In genomic region chr11:55386424-55387063, GRCm38 (mm10) we compare ENCODE assay signal across 8 mouse cellular contexts. TPM values are rescaled to one million over a fixed set of nuclear protein-coding genes. Genes with fewer than 3 reads are reported as not detected.
DNase-seq lines count a peak whose midpoint lies in the region; ATAC-seq and TF ChIP-seq lines count a peak whose summit lies in the region.

No protein-coding gene starts in this region.

- H3K9ac ChIP-seq in heart, embryonic 14.5 days (ENCODE audit: low read length): no peak overlapping the region
- no peak overlapping the region for H3K9ac ChIP-seq in liver, embryonic 12.5 days
- no peak overlapping the region for H3K9ac ChIP-seq in neural tube, embryonic 12.5 days
- H3K9ac ChIP-seq in stomach, postnatal 0 days (ENCODE audit: low read length): no peak overlapping the region

- TF ChIP-seq EP300 in stomach, postnatal 0 days (optimal IDR thresholded peaks at IDR 0.05): no peak

- peak; percentile 35; the same call in 1 of the 2 replicates for ATAC-seq in heart, embryonic 14.5 days (ENCODE audit: insufficient number of reproducible peaks, insufficient read depth, low FRiP score, low read depth)
- 0 out of 2 replicates have a peak, but pooled peaks have one; percentile 42 for ATAC-seq in liver, embryonic 12.5 days
- peak; percentile 65 for ATAC-seq in neural tube, embryonic 12.5 days (ENCODE audit: low FRiP score, low read depth)
- peak; percentile 75 for ATAC-seq in stomach, postnatal 0 days (ENCODE audit: low FRiP score, low TSS enrichment)

- no peaks in the 10 kb centered on the region for H3K4me1 ChIP-seq in bone marrow macrophage, adult 2 months (ENCODE audit: control insufficient read depth, insufficient read depth, low read length)
- H3K4me1 ChIP-seq in embryonic fibroblast, embryonic 13.5 days (ENCODE audit: control insufficient read depth, insufficient read depth, low read length): no peaks in the 10 kb centered on the region
- H3K4me1 ChIP-seq in heart, embryonic 14.5 days (ENCODE audit: control insufficient read depth in 2 of 2, insufficient read depth in 2 of 2, low read length in 2 of 2): peaks cover 1 to 4% of the 10 kb centered on the region in 2 experiments; a peak in 2 of 4 replicates
- peaks cover 3% of the 10 kb centered on the region; the same call in 1 of the 2 replicates for H3K4me1 ChIP-seq in liver, embryonic 12.5 days
- no peaks in the 10 kb centered on the region for H3K4me1 ChIP-seq in neural tube, embryonic 12.5 days
- H3K4me1 ChIP-seq in stomach, postnatal 0 days (replicated peaks; ENCODE audit: control insufficient read depth, insufficient read depth): no peaks in the 10 kb centered on the region

- H3K36me3 ChIP-seq in heart, embryonic 14.5 days (ENCODE audit: control insufficient read depth, insufficient read depth, low read length): no peaks in the 10 kb centered on the region
- H3K36me3 ChIP-seq in liver, embryonic 12.5 days: no peaks in the 10 kb centered on the region
- no peaks in the 10 kb centered on the region for H3K36me3 ChIP-seq in neural tube, embryonic 12.5 days
- no peaks in the 10 kb centered on the region for H3K36me3 ChIP-seq in stomach, postnatal 0 days (ENCODE audit: control insufficient read depth, insufficient read depth, low read length)

- no peak overlapping the region for H3K4me2 ChIP-seq in heart, embryonic 14.5 days (ENCODE audit: low read length)
- H3K4me2 ChIP-seq in liver, embryonic 12.5 days: no peak overlapping the region
- peak overlapping the region; percentile 40 for H3K4me2 ChIP-seq in neural tube, embryonic 12.5 days (replicated peaks)
- H3K4me2 ChIP-seq in stomach, postnatal 0 days (replicated peaks; ENCODE audit: low read depth): no peak overlapping the region

- H3K9me3 ChIP-seq in heart, embryonic 14.5 days (ENCODE audit: control insufficient read depth, low read length): no peaks in the 10 kb centered on the region
- no peaks in the 10 kb centered on the region for H3K9me3 ChIP-seq in liver, embryonic 12.5 days (replicated peaks)
- no peaks in the 10 kb centered on the region for H3K9me3 ChIP-seq in neural tube, embryonic 12.5 days
- H3K9me3 ChIP-seq in stomach, postnatal 0 days (ENCODE audit: control insufficient read depth, low read length): no peaks in the 10 kb centered on the region

- peak; percentile 84 for DNase-seq in A20 (ENCODE audit: low read depth, low spot score)
- DNase-seq in kidney, postnatal 14 days: peak; percentile 89
- DNase-seq in stomach, postnatal 0 days (ENCODE audit: low spot score): peak; percentile 89

- no peak overlapping the region for H3K27ac ChIP-seq in bone marrow macrophage, adult 2 months (ENCODE audit: insufficient read depth, low read depth, low read length)
- no peak overlapping the region for H3K27ac ChIP-seq in embryonic fibroblast, embryonic 13.5 days (ENCODE audit: insufficient read depth, low read length)
- no peak overlapping the region for H3K27ac ChIP-seq in heart, embryonic 14.5 days (replicated peaks in 1 of 2; ENCODE audit: control insufficient read depth in 1 of 2, insufficient read depth in 1 of 2, low read depth in 2 of 2, low read length in 2 of 2)
- H3K27ac ChIP-seq in liver, embryonic 12.5 days: no peak overlapping the region
- H3K27ac ChIP-seq in neural tube, embryonic 12.5 days: no peak overlapping the region
- no peak overlapping the region for H3K27ac ChIP-seq in stomach, postnatal 0 days (replicated peaks)

- TF ChIP-seq POLR2A in bone marrow macrophage, adult 2 months (IDR thresholded peaks at IDR 0.05; ENCODE audit: borderline replicate concordance, low read depth, low read length): no peak
- no peak for TF ChIP-seq POLR2A in embryonic fibroblast, embryonic 13.5 days (IDR thresholded peaks at IDR 0.05; ENCODE audit: low read depth, low read length)

- no peaks in the 10 kb centered on the region for H3K27me3 ChIP-seq in heart, embryonic 14.5 days (ENCODE audit: control insufficient read depth, insufficient read depth, low read length)
- H3K27me3 ChIP-seq in liver, embryonic 12.5 days (replicated peaks): peaks cover 28% of the 10 kb centered on the region
- H3K27me3 ChIP-seq in neural tube, embryonic 12.5 days (replicated peaks): no peaks in the 10 kb centered on the region
- H3K27me3 ChIP-seq in stomach, postnatal 0 days (ENCODE audit: control insufficient read depth, insufficient read depth, low read length): no peaks in the 10 kb centered on the region

- peak; percentile 64 for TF ChIP-seq CTCF in bone marrow macrophage, adult 2 months (IDR thresholded peaks at IDR 0.05; ENCODE audit: low read depth, low read length)
- peak; percentile 96 for TF ChIP-seq CTCF in embryonic fibroblast, embryonic 13.5 days (IDR thresholded peaks at IDR 0.05; ENCODE audit: borderline replicate concordance, insufficient read depth, low read length)
- TF ChIP-seq CTCF in stomach, postnatal 0 days (IDR thresholded peaks at IDR 0.05; ENCODE audit: low read depth): peak; percentile 97

- no peak overlapping the region for H3K4me3 ChIP-seq in bone marrow macrophage, adult 2 months (ENCODE audit: insufficient read depth, low read length)
- no peak overlapping the region for H3K4me3 ChIP-seq in embryonic fibroblast, embryonic 13.5 days (ENCODE audit: insufficient read depth, low read length)
- no peak overlapping the region for H3K4me3 ChIP-seq in heart, embryonic 14.5 days (ENCODE audit: control insufficient read depth in 1 of 2, insufficient read depth in 1 of 2, low read depth in 1 of 2, low read length in 2 of 2)
- no peak overlapping the region for H3K4me3 ChIP-seq in liver, embryonic 12.5 days
- no peak overlapping the region for H3K4me3 ChIP-seq in neural tube, embryonic 12.5 days
- H3K4me3 ChIP-seq in stomach, postnatal 0 days (ENCODE audit: low read depth, low read length): no peak overlapping the region

- 11% methylated on average over 11 of the region's 11 CpGs for WGBS in heart, embryonic 14.5 days
- WGBS in liver, embryonic 12.5 days (ENCODE audit: insufficient replicate concordance): 14% methylated on average over 11 of the region's 11 CpGs
- 17% methylated on average over 11 of the region's 11 CpGs for WGBS in neural tube, embryonic 12.5 days
- WGBS in stomach, postnatal 0 days: 14% methylated on average over 11 of the region's 11 CpGs

RNA-seq across cellular contexts. Expression of gene Sparc, which starts 36.4 kb away (rescaled TPM):
- polyA plus RNA-seq in bone marrow macrophage, adult 2 months (2012; ENCODE audit: insufficient read depth, insufficient read length, missing spikeins): 18.5 and 22.0 TPM in 2 replicates
- 3,951 and 4,760 TPM in 2 replicates for polyA plus RNA-seq in embryonic fibroblast, embryonic 13.5 days (2011; ENCODE audit: insufficient read length, low read depth, missing spikeins)
- polyA plus RNA-seq in heart, embryonic 14.5 days (2014; fragmentation: Nextera tagmentation; extraction: Ambion mirVana): 1,748 and 1,849 TPM in 2 replicates
- 167 and 173 TPM in 2 replicates for polyA plus RNA-seq in liver, embryonic 12.5 days (2016; fragmentation: Nextera tagmentation; extraction: Ambion mirVana)
- 545 and 567 TPM in 2 replicates for polyA plus RNA-seq in neural tube, embryonic 12.5 days (2016; fragmentation: Nextera tagmentation; extraction: Ambion mirVana)
- 1,616 and 1,849 TPM in 2 replicates for polyA plus RNA-seq in stomach, postnatal 0 days (2015; fragmentation: Nextera tagmentation; extraction: Ambion mirVana)

RNA-seq across cellular contexts. Expression of gene Fat2, which starts 50.2 kb away (rescaled TPM):
- polyA plus RNA-seq in bone marrow macrophage, adult 2 months (2012; ENCODE audit: insufficient read depth, insufficient read length, missing spikeins): not detected in 2 replicates
- polyA plus RNA-seq in embryonic fibroblast, embryonic 13.5 days (2011; ENCODE audit: insufficient read length, low read depth, missing spikeins): not detected in 2 replicates
- not detected in 2 replicates for polyA plus RNA-seq in heart, embryonic 14.5 days (2014; fragmentation: Nextera tagmentation; extraction: Ambion mirVana)
- not detected in 2 replicates for polyA plus RNA-seq in liver, embryonic 12.5 days (2016; fragmentation: Nextera tagmentation; extraction: Ambion mirVana)
- polyA plus RNA-seq in neural tube, embryonic 12.5 days (2016; fragmentation: Nextera tagmentation; extraction: Ambion mirVana): 0.05 and 0.06 TPM in 2 replicates
- 0.61 and 0.69 TPM in 2 replicates for polyA plus RNA-seq in stomach, postnatal 0 days (2015; fragmentation: Nextera tagmentation; extraction: Ambion mirVana)
